Mouse (Mus musculus) granulocyte monocyte progenitor cell, adult 5-6 weeks (primary cell): ENCODE results near the gene Irf8. TPM values are rescaled to one million over a fixed set of nuclear protein-coding genes. Genes with fewer than 3 reads are reported as not detected.
A peak's percentile ranks its signal among the peaks of the same experiment; 100 is the strongest.
"Not testable (repeated sequence)": the region's sequence is repeated elsewhere in the genome, so short reads cannot be mapped to it uniquely, and the experiment has no call there.

ENCODE experiments used
- ATAC-seq: replicated peaks from 2 replicates; pipeline ENCODE4 v1.8.0; 2016; ENCODE audit warnings: mild to moderate bottlenecking, moderate TSS enrichment, inconsistent platforms; ENCODE audit not compliant: poor library complexity, severe bottlenecking
- total RNA-seq, 2 experiments: library from RNA; stranded (forward) in 1 of 2; stranded (reverse) in 1 of 2; fragments of 200-712, 200-1000 nt in 1 of 2; fragments of >200 nt in 1 of 2; fragmentation: Nextera tagmentation in 1 of 2; gene quantifications; 2 replicates each; pipeline ENCODE4 v1.2.3; 2014 to 2017

The Irf8 gene
- total RNA-seq, 2 experiments from 2014 or later, result 196 to 213 TPM

GRCm38 (mm10) chr8:120715996-120716680 is 20.0 kb upstream of the Irf8 start:
- no peak for ATAC-seq

GRCm38 (mm10) chr8:120719586-120720236 is 16.4 kb upstream of the Irf8 start:
- ATAC-seq, result peak; percentile 65

GRCm38 (mm10) chr8:120723025-120723424 is 13.1 kb upstream of the Irf8 start:
- no peak for ATAC-seq

DNA sequence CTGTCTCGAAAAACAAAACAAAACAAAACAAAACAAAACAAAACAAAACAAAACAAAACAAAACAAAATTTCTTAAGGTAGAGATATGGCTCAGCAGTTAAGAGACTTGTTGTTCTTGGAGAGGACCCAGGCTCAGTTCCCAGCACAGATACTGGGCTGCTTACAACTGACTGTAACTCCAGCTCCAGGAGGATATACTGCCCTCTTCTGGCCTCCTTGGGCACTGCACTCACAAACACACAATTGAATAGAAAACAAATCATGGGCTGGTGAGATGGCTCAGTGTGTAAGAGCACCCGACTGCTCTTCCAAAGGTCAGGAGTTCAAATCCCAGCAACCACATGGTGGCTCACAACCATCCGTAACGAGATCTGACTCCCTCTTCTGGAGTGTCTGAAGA is 12.1 kb upstream of the Irf8 start:
- ATAC-seq, result not testable (repeated sequence)

DNA sequence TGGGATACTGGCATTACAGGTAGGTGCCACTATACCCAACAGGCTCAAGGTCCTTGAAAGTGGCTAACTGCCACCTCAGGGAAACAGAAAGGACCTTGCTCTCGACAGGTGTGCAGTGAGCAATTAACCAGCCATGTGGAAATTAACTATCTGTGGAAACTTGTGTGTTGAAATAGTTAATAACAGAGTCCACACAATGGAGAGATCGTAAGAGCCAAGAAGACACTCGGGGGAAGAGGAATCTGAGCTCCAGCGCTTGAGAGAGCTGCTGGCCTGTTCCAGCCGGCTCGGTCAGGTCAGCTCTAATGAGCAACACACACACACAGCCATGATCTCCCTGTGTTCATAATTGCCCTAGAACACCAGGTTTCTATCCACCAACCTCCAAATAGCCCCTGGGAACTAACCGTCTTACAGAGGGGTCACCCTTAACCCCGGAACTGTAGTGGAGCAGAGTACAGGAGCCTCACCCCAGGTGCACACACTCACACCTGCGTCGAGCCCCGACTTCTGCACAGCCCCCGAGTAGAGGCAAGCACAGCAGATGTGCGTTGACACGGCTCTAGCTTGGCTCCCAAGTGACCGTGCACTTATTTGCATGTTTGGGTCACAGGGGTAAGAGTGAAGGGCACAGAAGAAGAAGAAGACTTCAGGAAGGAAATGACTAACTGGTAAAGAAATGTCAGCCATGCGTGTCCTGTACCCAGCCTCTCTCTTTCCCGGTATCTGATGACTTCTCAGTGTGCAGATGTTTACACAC is 11.2 kb upstream of the Irf8 start:
- ATAC-seq, result peak; percentile 45

DNA sequence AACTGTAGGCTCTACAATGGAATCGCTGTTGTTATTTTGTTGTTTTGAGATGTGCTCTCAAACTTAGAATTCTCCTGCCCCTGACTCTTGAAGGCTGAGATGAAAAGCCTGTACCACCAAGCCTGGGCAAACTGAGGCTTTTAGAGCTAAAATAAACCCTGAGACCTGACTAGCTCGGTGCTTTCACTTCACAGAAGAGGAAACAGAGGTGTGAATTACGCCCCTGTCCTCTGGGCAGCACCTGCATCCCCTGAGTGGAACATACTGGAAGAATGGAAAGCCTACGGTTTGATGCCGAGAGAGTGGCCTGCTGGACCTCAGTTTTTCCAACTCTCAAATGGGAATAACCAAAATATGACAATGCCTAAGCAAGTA is 10.6 kb upstream of the Irf8 start:
- no peak for ATAC-seq

GRCm38 (mm10) chr8:120726051-120726450 is 10.1 kb upstream of the Irf8 start:
- ATAC-seq, result no peak

GRCm38 (mm10) chr8:120728488-120729160 is 7.5 kb upstream of the Irf8 start:
- ATAC-seq, result no peak

DNA sequence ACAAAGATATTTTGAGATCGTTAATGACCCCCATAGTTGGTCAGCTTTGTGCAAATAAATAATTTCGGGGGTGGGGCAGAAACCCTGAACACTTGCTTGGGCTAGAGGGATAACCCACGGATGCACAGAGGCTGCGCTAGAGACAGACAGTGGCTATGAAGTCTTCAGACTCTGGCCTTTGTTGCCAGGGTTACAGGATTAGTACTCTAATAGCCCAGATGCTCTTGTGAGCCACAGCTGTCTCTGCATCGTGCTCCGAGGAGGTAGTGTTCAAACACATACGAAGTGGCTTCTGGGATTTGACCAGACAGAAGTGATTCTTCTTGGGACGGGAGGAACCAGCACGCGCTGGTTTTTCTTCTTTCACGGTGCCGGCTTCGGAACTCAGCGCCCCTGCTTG is 4.6 kb upstream of the Irf8 start:
- ATAC-seq, result no peak

- ATAC-seq, result no peak
Observed at GRCm38 (mm10) chr8:120732068-120732467, 4.1 kb upstream of the Irf8 start.

DNA sequence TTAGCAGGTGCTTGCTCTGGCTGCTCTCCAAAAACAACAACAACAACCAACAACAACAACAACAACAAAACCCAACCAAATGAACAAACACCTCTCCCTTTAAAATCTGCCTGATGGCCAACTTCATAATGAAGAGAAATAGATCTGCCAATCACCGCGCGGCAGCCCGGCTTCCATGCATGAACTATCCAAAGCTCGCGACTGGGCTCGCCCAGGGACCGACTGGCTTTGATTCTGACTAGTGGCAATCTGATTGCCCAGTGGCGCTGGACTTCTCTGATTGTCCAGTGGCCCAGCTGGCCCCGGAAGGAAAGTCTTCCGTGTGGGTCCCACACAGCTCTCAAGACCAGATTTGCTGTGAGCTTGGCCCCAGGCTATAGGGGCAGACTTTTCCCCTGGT is 328 bp downstream of the Irf8 start:
- ATAC-seq, result 0 out of 2 replicates have a peak, but pooled peaks have one; percentile 8

DNA sequence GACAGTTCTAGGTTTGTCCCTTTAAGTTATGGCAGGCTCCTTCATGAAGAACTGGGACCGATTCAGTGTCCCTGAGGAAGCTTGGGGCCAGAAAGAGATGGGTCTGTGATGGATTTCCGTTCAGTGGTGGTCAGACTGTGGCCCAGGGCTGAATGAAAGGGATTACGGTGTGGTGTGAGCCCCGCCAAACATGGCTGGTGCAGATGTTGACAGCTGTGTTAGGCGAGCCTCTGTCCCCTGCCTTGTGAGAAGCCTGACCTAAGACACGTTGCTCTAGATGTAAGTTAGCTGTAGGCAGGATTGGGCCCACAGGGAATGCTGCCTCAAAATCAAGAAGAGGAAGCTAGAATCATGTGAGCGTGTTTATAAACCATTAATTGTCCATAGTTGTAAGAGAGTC is 1.0 kb downstream of the Irf8 start:
- no peak for ATAC-seq

- ATAC-seq, result no peak
Observed at GRCm38 (mm10) chr8:120738771-120739170, 2.6 kb downstream of the Irf8 start.

- no peak for ATAC-seq
Observed at GRCm38 (mm10) chr8:120739526-120739925, 3.4 kb downstream of the Irf8 start.

GRCm38 (mm10) chr8:120740579-120740978 is 4.4 kb downstream of the Irf8 start:
- ATAC-seq, result no peak

DNA sequence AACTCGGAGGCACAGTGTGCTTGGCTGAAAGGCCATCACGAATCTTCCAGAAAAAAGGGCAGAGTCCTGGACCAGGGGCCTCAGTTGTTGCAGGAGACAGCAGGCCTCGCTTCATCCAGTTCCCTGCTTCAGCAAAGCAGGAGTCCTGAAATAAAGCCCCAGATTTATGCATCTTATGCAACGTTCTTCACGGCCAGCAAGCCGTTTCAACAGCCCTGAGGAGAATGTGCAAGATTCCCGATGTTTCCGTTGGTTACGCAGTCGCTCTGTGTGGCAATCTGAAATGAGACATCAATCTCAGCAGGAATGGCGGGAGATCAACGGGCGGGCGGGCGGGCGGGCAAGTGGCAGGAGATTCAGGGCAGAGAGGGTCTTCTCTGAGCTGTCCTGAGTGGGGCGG is 4.8 kb downstream of the Irf8 start:
- ATAC-seq, result peak; percentile 52

- no peak for ATAC-seq
Observed at GRCm38 (mm10) chr8:120741815-120742530, 5.8 kb downstream of the Irf8 start.

DNA sequence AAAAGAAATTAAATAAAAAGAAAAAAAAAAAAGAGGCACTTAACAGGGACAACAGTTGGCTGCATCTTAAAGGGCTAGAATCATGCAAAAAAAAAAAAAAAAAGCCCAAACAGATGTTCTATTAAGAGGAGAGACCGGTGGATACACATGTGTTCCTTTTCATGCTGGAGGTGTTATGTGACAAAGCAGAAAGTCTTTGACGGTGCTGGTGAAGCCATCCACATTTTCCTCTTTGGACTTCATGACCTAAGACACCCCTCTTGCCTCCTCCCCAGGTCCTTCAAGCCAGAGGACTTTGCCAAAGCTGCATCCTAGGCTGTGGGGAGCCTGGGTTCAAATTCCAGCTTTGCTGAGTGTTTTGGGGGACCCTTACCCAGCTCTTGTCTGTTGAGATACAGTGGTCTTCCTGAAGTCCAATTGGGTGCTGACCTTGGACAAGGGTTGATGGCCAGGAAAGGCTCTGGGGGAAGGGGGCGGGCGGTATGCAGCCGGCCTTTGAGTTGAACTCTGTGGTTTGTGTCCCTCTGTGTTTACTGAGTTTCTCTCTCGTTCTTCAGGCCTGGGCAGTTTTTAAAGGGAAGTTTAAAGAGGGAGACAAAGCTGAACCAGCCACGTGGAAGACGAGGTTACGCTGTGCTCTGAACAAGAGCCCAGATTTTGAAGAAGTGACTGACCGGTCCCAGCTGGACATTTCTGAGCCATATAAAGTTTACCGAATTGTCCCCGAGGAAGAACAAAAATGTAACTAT is 7.2 kb downstream of the Irf8 start:
- peak; percentile 18; the same call in 1 of the 2 replicates for ATAC-seq

GRCm38 (mm10) chr8:120743898-120744290 is 7.7 kb downstream of the Irf8 start:
- no peak; the same call in 1 of the 2 replicates for ATAC-seq
